Mouse (Mus musculus): ENCODE measurements around the gene Phrf1. TPM values are rescaled to one million over a fixed set of nuclear protein-coding genes. Genes with fewer than 3 reads are reported as not detected.

Gene Phrf1
- total RNA-seq, 2 experiments from 2014 or later: 71.6 to 72.7 TPM

DNA sequence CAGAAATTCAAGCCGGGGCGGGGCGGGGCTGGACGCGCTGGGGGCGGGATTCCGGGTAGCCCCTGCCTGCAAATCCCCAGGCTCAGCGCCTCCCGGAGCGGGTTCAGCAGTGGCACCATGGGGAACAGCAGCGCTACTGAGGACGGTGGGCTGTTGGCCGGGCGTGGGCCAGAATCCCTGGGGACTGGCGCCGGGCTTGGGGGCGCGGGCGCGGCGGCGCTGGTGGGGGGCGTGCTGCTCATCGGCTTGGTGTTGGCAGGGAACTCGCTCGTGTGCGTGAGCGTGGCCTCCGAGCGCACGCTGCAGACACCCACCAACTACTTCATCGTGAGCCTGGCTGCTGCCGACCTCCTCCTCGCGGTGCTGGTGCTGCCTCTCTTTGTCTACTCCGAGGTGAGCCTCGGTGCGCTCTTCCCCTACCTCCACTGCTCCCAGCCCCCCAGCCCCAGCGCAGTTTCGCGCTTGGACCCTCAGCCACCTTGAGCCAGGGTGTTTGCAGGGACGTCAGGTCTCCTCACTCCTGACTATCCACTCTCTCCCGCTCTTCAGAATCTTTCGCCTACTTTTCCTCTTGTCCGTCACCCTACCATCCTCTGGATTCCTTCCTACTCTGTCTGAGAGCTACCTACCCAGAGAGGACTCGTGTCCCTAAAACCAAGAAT is 63.5 kb downstream of the Phrf1 start, which contains the start of gene Drd4:
TSS of gene Drd4 (plus strand) at position 86 of the 662 bp plus-strand sequence.
- peak; percentile 21 to 47 for DNase-seq (ENCODE audit: low spot score in 2 of 2)

- DNase-seq (ENCODE audit: low spot score in 2 of 2): no peak
Observed at GRCm38 (mm10) chr7:141292583-141293388, 64.2 kb downstream of the Phrf1 start.

GRCm38 (mm10) chr7:141293852-141294471 is 65.4 kb downstream of the Phrf1 start:
- DNase-seq (ENCODE audit: low spot score in 2 of 2): no peak

- no peak for DNase-seq (ENCODE audit: low spot score in 2 of 2)
Observed at GRCm38 (mm10) chr7:141294479-141294878, 65.9 kb downstream of the Phrf1 start.

GRCm38 (mm10) chr7:141297926-141298650 is 69.5 kb downstream of the Phrf1 start:
- no peak for DNase-seq (ENCODE audit: low spot score in 2 of 2)

- DNase-seq (ENCODE audit: low spot score in 2 of 2): no peak
Observed at GRCm38 (mm10) chr7:141299175-141299574, 70.6 kb downstream of the Phrf1 start.

GRCm38 (mm10) chr7:141301386-141301785 is 72.8 kb downstream of the Phrf1 start:
- no peak for DNase-seq (ENCODE audit: low spot score in 2 of 2)

GRCm38 (mm10) chr7:141302702-141303268 is 74.2 kb downstream of the Phrf1 start:
- no peak for DNase-seq (ENCODE audit: low spot score in 2 of 2)

DNA sequence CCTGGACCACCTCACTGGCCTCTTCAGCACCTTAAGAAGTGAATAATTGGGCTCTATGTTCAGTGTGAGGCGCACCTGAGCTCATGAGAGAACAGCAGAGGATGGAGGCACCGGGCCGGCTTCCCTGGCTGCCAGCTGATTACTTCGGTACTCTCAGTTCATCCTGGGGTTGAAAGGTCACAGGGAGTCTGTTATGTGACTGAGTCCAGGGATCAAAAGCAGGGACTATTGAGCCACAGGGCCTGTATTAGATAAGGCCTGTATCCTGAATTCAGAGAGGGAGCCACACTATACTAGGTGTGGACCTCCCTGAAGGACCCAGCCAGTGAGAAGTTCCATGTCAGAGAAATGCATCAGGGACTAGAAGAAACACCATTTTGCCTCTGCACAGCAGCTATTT is 76.0 kb downstream of the Phrf1 start:
- no peak for DNase-seq (ENCODE audit: low spot score in 2 of 2)

Small RNAs within 50 kb of the gene (microRNA-seq; reads per million reads assigned to microRNA genes)
- 144 to 163 reads per million in 2 experiments for gene Mir210

Other genes starting within 250 kb of the Phrf1 start
- 10 to 100 TPM; 13.0 TPM for gene Ifitm3, start 218.0 kb upstream of the Phrf1 start, total RNA-seq (2021)
- not detected for gene Ifitm6, start 210.9 kb upstream of the Phrf1 start, total RNA-seq (2021)
- not detected for gene Gm17387, start 199.7 kb upstream of the Phrf1 start, total RNA-seq (2021)
- gene B4galnt4, start 167.7 kb upstream of the Phrf1 start, total RNA-seq (2021): 100 to 1,000 TPM; 103 to 123 TPM
- gene Pkp3, start 150.6 kb upstream of the Phrf1 start, total RNA-seq (2021): not detected
- gene Sigirr, start 128.2 kb upstream of the Phrf1 start, total RNA-seq (2021): 1 to 10 TPM; 2.1 to 2.5 TPM
- gene Ano9, start 111.0 kb upstream of the Phrf1 start, total RNA-seq (2021): not detected
- 10 to 100 TPM; 47.9 to 68.4 TPM for gene Ptdss2, start 106.4 kb upstream of the Phrf1 start, total RNA-seq (2021)
- gene Rnh1, start 55.9 kb upstream of the Phrf1 start, total RNA-seq (2021): 10 to 100 TPM; 29.7 to 32.4 TPM
- 100 to 1,000 TPM; 210 to 243 TPM for gene Hras, start 34.8 kb upstream of the Phrf1 start, total RNA-seq (2021)
- 1 to 10 TPM; 5.0 to 5.8 TPM for gene Lrrc56, start 34.6 kb upstream of the Phrf1 start, total RNA-seq (2021)
- gene Lmntd2, start 14.7 kb upstream of the Phrf1 start, total RNA-seq (2021): not detected
- gene Rassf7, start 12.9 kb upstream of the Phrf1 start, total RNA-seq (2021): 1 to 10 TPM; 1.6 to 1.7 TPM
- under 1 TPM; 0.29 to 0.64 TPM for gene Irf7, start 37.7 kb downstream of the Phrf1 start, total RNA-seq (2021)
- gene Cdhr5, start 48.0 kb downstream of the Phrf1 start, total RNA-seq (2021): not detected
- gene Sct, start 50.3 kb downstream of the Phrf1 start, total RNA-seq (2021): under 1 TPM in 1 of 2 experiments, not detected in 1; 0.76 TPM
- gene Drd4, start 63.2 kb downstream of the Phrf1 start, total RNA-seq (2021): under 1 TPM; 0.45 to 0.55 TPM
- gene Deaf1, start 98.9 kb downstream of the Phrf1 start, total RNA-seq (2021): 100 to 1,000 TPM; 220 to 227 TPM
- 10 to 100 TPM; 25.7 to 29.8 TPM for gene Tmem80, start 99.0 kb downstream of the Phrf1 start, total RNA-seq (2021)
- gene Eps8l2, start 110.1 kb downstream of the Phrf1 start, total RNA-seq (2021): 1 to 10 TPM; 2.3 to 2.4 TPM
- gene Taldo1, start 163.4 kb downstream of the Phrf1 start, total RNA-seq (2021): 100 to 1,000 TPM; 115 to 126 TPM
- gene Gatd1, start 185.4 kb downstream of the Phrf1 start, total RNA-seq (2021): 10 to 100 TPM; 34.4 to 39.3 TPM
- 100 to 1,000 TPM; 259 to 281 TPM for gene Cend1, start 200.7 kb downstream of the Phrf1 start, total RNA-seq (2021)
- gene Slc25a22, start 209.1 kb downstream of the Phrf1 start, total RNA-seq (2021): 100 to 1,000 TPM; 281 to 341 TPM
- gene Pidd1, start 215.2 kb downstream of the Phrf1 start, total RNA-seq (2021): 1 to 10 TPM; 2.1 to 3.8 TPM
- 100 to 1,000 TPM; 648 to 721 TPM for gene Rplp2, start 218.6 kb downstream of the Phrf1 start, total RNA-seq (2021)
- gene Pnpla2, start 226.4 kb downstream of the Phrf1 start, total RNA-seq (2021): 10 to 100 TPM; 18.7 to 23.4 TPM
- gene Cracr2b, start 232.3 kb downstream of the Phrf1 start, total RNA-seq (2021): 1 to 10 TPM; 4.6 to 7.2 TPM
- 10 to 100 TPM; 38.7 to 39.9 TPM for gene Cd151, start 238.6 kb downstream of the Phrf1 start, total RNA-seq (2021)
- 10 to 100 TPM; 43.0 to 50.5 TPM for gene Polr2l, start 246.3 kb downstream of the Phrf1 start, total RNA-seq (2021)
- gene Tspan4, start 246.5 kb downstream of the Phrf1 start, total RNA-seq (2021): 10 to 100 TPM; 32.9 to 34.1 TPM

Data from layer of hippocampus, postnatal 10 days (tissue).